Mouse (Mus musculus): Measurements from ENCODE around the gene Pak1. TPM values are rescaled to one million over a fixed set of nuclear protein-coding genes. Genes with fewer than 3 reads are reported as not detected.

The Pak1 gene
- total and polyA plus RNA-seq, 3 experiments: 2.8 to 6.7 TPM; not detected in 1

GRCm38 (mm10) chr7:97741756-97742291 lies 46.5 kb upstream of the Pak1 start:
- H3K27ac ChIP-seq (ENCODE audit: control insufficient read depth, low read depth, low read length): no peak overlapping the region
- no peak overlapping the region for H3K9ac ChIP-seq (ENCODE audit: control insufficient read depth, low read depth, low read length, poor library complexity, severe bottlenecking)
- TF ChIP-seq MAX (IDR thresholded peaks at IDR 0.05; ENCODE audit: low read length): 0 out of 2 replicates have a peak, but pooled peaks have one; percentile 8
- TF ChIP-seq BHLHE40 (IDR thresholded peaks at IDR 0.05; ENCODE audit: borderline replicate concordance, low read depth, low read length): 0 out of 2 replicates have a peak, but pooled peaks have one; percentile 7
- no peak for TF ChIP-seq RCOR1 (IDR thresholded peaks at IDR 0.05; ENCODE audit: low read depth, low read length)
- no peak for TF ChIP-seq ZKSCAN1 (IDR thresholded peaks at IDR 0.05; ENCODE audit: low read depth, low read length)
- TF ChIP-seq MYB (IDR thresholded peaks at IDR 0.05; ENCODE audit: low read depth, low read length): no peak
- TF ChIP-seq MAFK (IDR thresholded peaks at IDR 0.05; ENCODE audit: borderline replicate concordance, low read depth, low read length): no peak
- no peak for TF ChIP-seq GABPA (IDR thresholded peaks at IDR 0.05; ENCODE audit: low read depth, low read length)
- TF ChIP-seq KAT2A (conservative IDR thresholded peaks at IDR 0.05; ENCODE audit: low read depth, low read length): no peak
- no peak for TF ChIP-seq TBP (IDR thresholded peaks at IDR 0.05; ENCODE audit: low read depth, low read length)
- TF ChIP-seq GATA1 (IDR thresholded peaks at IDR 0.05; ENCODE audit: low read depth, low read length): peak; percentile 71
- 0 out of 2 replicates have a peak, but pooled peaks have one; percentile 17 for TF ChIP-seq MYC (IDR thresholded peaks at IDR 0.05; ENCODE audit: low read depth, low read length)
- TF ChIP-seq CHD1 (IDR thresholded peaks at IDR 0.05; ENCODE audit: low read depth, low read length): no peak
- no peak for TF ChIP-seq HCFC1 (IDR thresholded peaks at IDR 0.05; ENCODE audit: low read depth, low read length)
- TF ChIP-seq ZNF384 (IDR thresholded peaks at IDR 0.05; ENCODE audit: low read depth, low read length): no peak
- no peak for TF ChIP-seq CHD2 (IDR thresholded peaks at IDR 0.05; ENCODE audit: low read length)
- TF ChIP-seq CTCF (IDR thresholded peaks at IDR 0.05 in 2 of 3, conservative IDR thresholded peaks at IDR 0.05 in 1 of 3; ENCODE audit: control insufficient read depth in 1 of 3, insufficient read depth in 1 of 3, low read depth in 2 of 3, low read length in 3 of 3, poor library complexity in 1 of 3, severe bottlenecking in 1 of 3): peak in 1 of 3 experiments; percentile 33; a peak in 2 of 6 replicates
- no peak for TF ChIP-seq ZC3H11A (IDR thresholded peaks at IDR 0.05; ENCODE audit: low read depth, low read length)
- TF ChIP-seq USF1 (IDR thresholded peaks at IDR 0.05; ENCODE audit: low read depth, low read length): no peak
- no peak for TF ChIP-seq POLR2AphosphoS5 (IDR thresholded peaks at IDR 0.05; ENCODE audit: borderline replicate concordance, low read depth, low read length)
- peak; percentile 67 for TF ChIP-seq TCF12 (IDR thresholded peaks at IDR 0.05; ENCODE audit: low read depth, low read length)
- no peak for TF ChIP-seq MEF2A (IDR thresholded peaks at IDR 0.05; ENCODE audit: extremely low read depth, insufficient replicate concordance, low read depth, low read length, poor library complexity, severe bottlenecking)
- TF ChIP-seq POLR2A (IDR thresholded peaks at IDR 0.05; ENCODE audit: control insufficient read depth in 1 of 2, insufficient read depth in 1 of 2, low read depth in 1 of 2, low read length in 2 of 2, poor library complexity in 1 of 2): no peak
- TF ChIP-seq EP300 (IDR thresholded peaks at IDR 0.05; ENCODE audit: low read depth in 1 of 2, low read length in 2 of 2): peak; percentile 52 to 67
- TF ChIP-seq TAL1 (IDR thresholded peaks at IDR 0.05; ENCODE audit: low read length): peak; percentile 70
- TF ChIP-seq ELF1 (IDR thresholded peaks at IDR 0.05; ENCODE audit: low read depth, low read length): no peak
- TF ChIP-seq ETS1 (IDR thresholded peaks at IDR 0.05; ENCODE audit: low read depth, low read length): no peak
- peak; percentile 72 for DNase-seq (ENCODE audit: low read depth, low spot score)
- peaks cover 8 to 27% of the 10 kb centered on the region in 2 experiments for H3K4me1 ChIP-seq (ENCODE audit: control insufficient read depth in 1 of 2, insufficient read depth in 2 of 2, low read length in 2 of 2)
- H3K79me2 ChIP-seq (ENCODE audit: control insufficient read depth, insufficient read depth, low read length, poor library complexity): peaks cover 4% of the 10 kb centered on the region; the same call in 1 of the 2 replicates
- H3K36me3 ChIP-seq (ENCODE audit: control insufficient read depth in 1 of 2, insufficient read depth in 2 of 2, low read length in 2 of 2): peaks cover 0 to 12% of the 10 kb centered on the region in 2 experiments; a peak in 2 of 4 replicates
- no peaks in the 10 kb centered on the region for H3K9me3 ChIP-seq (replicated peaks; ENCODE audit: insufficient read depth, low read length)
- H3K27me3 ChIP-seq (ENCODE audit: control insufficient read depth in 1 of 2, insufficient read depth in 2 of 2, low read length in 2 of 2): no peaks in the 10 kb centered on the region
- H3K4me3 ChIP-seq (ENCODE audit: control insufficient read depth in 1 of 2, insufficient read depth in 1 of 2, low read depth in 2 of 2, low read length in 2 of 2): no peak overlapping the region
